Mouse (Mus musculus): ENCODE measurements around the gene Rps6ka4.

- TF ChIP-seq CTCF (IDR thresholded peaks at IDR 0.05; ENCODE audit: extremely low read depth, insufficient read depth, low read length) = no peak
- no peak for TF ChIP-seq POLR2A (IDR thresholded peaks at IDR 0.05; ENCODE audit: extremely low read depth, insufficient read depth, low read length)
Observed at GRCm38 (mm10) chr19:6857391-6858005, 17.1 kb upstream of the Rps6ka4 start.

Measured in cortical plate, adult 2 months (tissue).